Mouse (Mus musculus) liver (tissue): ENCODE data around the gene Ralbp1.

Source experiments
- DNase-seq: peaks from one replicate; pipeline ENCODE4 v3.0.0-alpha.2; 2020; ENCODE audit warnings: mixed read lengths

The Ralbp1 gene

GRCm38 (mm10) chr17:65847694-65848449, 37.7 kb downstream of the Ralbp1 start:
- no peak for DNase-seq

GRCm38 (mm10) chr17:65845423-65845822, 40.2 kb downstream of the Ralbp1 start:
- no peak for DNase-seq

GRCm38 (mm10) chr17:65842669-65843381, 42.8 kb downstream of the Ralbp1 start:
- DNase-seq = no peak

- DNase-seq = no peak
Observed at GRCm38 (mm10) chr17:65839541-65840256, 45.9 kb downstream of the Ralbp1 start.

DNA sequence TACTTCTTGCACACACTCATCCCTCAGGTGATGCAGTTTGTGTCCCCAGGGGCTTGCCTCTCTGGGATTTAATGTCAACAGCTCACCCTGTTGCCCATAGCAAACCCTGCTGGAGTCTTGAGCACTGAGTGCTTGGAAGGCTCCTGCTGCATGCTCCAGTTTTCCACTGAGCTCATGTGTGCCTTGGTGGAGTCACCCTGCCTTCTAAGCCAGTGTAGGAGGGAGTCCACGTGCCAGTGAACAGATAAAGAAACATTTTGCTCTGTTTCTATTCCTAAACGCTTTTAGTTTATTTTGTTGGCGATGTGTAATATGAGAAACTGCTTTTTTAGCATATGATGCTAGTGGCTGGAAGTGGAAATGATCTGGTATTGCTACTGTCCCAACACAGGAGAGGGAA, 48.9 kb downstream of the Ralbp1 start:
- no peak for DNase-seq

DNA sequence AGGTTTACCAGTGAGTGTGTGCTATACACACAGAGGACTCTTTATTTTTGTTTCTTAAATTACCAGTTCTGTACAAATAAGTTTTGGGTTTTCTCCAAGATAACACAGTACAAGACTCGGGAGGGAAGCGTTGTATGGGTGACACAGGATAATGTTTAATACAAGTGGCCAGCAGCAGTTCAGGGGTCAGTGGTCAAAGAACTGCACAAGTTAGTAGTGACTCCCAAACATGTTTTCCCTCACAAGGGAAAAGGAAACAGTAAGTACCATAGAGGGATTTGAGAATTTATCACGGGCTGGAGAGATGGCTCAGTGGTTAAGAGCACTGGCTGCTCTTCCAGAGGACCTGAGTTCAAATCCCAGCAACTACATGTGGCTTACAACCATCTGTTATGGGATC, 51.7 kb downstream of the Ralbp1 start:
- DNase-seq = no peak

DNA sequence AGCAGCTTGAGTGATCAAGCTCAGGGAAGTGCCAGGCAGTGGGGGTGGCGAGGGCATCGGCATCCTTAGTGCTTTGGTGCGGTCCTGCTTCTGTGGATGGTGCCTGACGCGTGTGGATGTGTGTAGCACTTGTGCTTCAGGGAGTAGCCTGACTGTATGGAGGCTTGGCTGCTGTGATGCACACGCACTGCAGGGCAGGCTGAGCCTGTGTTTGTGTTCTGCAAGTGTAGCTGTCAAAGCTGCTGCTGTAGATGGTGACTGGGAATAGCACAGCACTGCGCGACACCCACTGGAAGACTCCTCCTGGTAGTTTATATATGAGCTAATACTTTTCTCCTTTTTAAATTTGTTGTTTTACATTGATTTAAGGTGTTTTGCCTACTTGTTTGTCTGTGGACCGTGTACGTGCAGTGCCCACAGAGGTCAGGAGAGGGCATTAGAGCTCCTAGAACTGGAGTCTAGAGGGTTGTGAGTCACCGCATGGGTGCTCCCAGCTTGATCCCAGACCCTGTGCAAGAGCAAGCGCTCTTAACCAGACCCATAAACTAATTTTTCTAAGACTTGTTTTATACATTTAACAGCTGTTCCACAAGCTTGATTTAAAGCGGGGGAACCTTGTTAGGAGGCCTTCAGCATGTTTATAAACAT, 55.3 kb downstream of the Ralbp1 start:
- no peak for DNase-seq

DNA sequence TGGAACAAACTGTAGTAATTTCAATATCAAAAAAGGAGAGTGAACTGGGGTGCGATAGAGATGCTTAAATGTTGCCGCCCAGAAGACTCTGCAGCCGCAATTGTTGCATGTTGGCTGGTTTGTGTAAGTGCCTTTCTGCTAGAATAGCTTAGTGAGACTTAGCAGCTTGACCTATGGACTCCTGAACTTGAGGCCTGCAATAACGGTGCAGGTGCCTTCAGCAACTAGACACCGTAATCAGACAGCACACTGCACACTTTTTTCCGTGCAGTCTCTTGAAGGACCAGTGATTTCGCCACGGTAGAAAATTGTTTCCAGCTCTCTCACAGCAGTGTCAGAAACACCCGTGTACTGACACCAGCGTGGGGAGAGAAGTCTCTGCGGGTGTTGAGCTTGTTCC, 56.6 kb downstream of the Ralbp1 start:
- no peak for DNase-seq

- DNase-seq = no peak
Observed at GRCm38 (mm10) chr17:65827904-65828303, 57.7 kb downstream of the Ralbp1 start.

GRCm38 (mm10) chr17:65827119-65827840, 58.3 kb downstream of the Ralbp1 start:
- no peak for DNase-seq

GRCm38 (mm10) chr17:65826257-65826656, 59.3 kb downstream of the Ralbp1 start:
- no peak for DNase-seq

DNA sequence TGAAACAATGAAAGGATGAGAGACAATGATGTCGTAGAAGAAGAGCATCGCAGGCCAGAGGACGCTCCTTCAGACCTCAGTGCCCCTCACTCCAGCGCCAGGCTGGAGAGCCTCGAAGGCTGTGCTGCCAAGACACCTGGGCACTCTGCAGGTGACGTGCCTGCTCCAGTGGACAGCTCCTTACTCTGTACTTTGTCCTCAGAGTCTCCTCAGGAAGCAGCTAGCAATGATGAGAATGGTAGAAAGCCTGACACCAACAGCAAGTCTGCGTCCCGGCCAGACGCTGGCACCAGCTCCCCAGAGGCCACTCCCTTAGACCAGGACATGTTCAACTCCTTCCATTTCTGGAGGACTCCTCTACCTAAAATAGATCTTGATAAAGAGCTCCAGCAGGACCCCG, 61.4 kb downstream of the Ralbp1 start:
- DNase-seq = no peak

GRCm38 (mm10) chr17:65822423-65822822, 63.2 kb downstream of the Ralbp1 start:
- no peak for DNase-seq

- DNase-seq = no peak
Observed at GRCm38 (mm10) chr17:65820197-65820596, 65.4 kb downstream of the Ralbp1 start.

DNA sequence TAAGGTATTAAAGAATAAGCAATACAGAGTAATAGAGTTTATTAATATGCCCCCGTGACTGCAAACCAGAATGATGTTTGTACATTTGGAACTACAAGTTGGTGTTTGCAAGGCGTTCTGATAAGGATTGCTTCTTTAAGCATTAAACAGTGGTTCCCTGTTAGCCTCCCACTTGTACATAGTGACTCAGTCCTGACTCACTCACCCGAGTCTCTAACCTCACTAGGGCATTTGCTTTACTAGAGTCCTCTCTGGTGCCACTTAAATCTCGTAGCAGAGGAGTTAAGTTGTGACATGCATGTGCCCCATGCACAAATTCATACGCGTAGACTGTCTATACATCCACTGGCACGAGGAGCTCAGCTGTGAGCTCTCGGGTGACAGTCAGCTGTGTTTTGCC, 71.8 kb downstream of the Ralbp1 start:
- DNase-seq = no peak

GRCm38 (mm10) chr17:65811032-65811431, 74.6 kb downstream of the Ralbp1 start:
- no peak for DNase-seq

DNA sequence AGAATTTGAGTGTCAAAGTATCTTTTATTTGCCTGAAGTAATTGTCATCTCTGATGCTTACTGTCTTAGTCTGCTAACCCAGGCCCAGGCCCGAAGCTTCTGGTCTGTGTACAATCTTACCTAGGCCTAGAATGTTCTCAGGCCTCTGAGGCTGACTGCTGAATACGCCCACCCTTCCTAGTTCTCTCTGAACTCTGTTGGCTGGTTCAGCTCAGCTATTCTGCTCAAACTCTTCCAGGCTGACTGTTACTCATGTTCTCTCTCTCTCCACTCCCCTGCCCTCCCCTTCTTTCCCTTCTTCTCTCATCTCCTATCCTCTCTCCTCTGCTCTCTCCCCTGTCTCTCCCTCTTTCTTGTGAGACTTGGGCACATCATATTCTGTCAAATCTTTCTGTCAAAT, 79.2 kb downstream of the Ralbp1 start:
- DNase-seq = no peak

GRCm38 (mm10) chr17:65805966-65806365, 79.6 kb downstream of the Ralbp1 start:
- DNase-seq = no peak

DNA sequence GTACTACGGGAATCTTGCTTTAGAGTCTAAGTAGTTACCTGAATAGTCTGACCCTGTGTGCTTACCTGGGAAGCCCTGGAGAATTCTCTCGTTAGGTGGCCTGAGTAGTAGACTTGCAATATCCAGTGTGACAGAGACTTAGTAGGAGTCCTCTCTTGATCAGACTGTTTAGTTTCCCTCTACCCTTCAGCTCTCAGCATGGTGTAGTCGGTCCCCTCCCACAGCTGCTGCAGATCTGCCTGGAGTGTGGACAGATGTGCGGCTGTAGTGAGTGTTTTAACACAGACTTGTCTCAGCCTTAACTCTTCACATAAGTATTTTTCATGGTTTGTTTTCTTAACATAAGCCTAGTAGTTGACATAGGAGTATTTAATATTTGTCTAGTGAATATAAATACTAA, 83.6 kb downstream of the Ralbp1 start:
- no peak for DNase-seq

DNA sequence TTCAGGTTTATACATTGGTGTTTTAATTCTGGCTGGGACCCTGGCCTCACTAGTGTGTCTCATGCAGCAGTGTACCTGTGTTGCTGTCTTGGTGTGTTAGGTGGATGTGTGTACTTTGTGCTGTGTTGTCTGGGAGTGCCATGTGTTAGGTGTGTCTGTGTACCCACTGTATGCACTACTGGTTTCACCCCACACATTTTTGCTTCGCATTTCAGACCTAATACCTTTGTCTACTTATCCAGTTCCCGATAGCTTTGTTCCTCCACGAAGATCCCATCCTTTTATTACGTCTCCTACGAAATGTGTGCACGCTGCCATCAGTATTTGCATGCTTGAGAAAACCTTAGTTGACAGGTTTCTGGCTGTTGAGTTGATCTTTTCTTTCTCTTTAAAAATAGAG, 85.1 kb downstream of the Ralbp1 start:
- DNase-seq = no peak

- DNase-seq = no peak
Observed at GRCm38 (mm10) chr17:65799353-65799752, 86.2 kb downstream of the Ralbp1 start.

- no peak for DNase-seq
Observed at GRCm38 (mm10) chr17:65798446-65798845, 87.2 kb downstream of the Ralbp1 start.
